Mouse (Mus musculus) heart, postnatal 10 days (tissue): ENCODE data around the gene Mab21l3. TPM values are rescaled to one million over a fixed set of nuclear protein-coding genes. Genes with fewer than 3 reads are reported as not detected.
A peak's percentile ranks its signal among the peaks of the same experiment; 100 is the strongest.
"Not testable (repeated sequence)": the region's sequence is repeated elsewhere in the genome, so short reads cannot be mapped to it uniquely, and the experiment has no call there.

Source experiments
- DNase-seq, 2 experiments: peaks; one replicate each; pipeline ENCODE4 v3.0.0; 2021
- intact Hi-C: fragments of 180-260 bp; cut with DNase I; formaldehyde crosslinking; loops from one replicate; pipeline ENCODE4 v1.15.1; 2025
- total RNA-seq, 2 experiments: library from RNA; stranded (reverse); gene quantifications; 2 replicates each; pipeline ENCODE4 v1.2.3; 2021

The Mab21l3 gene
- total RNA-seq, 2 experiments from 2014 or later: 0.12 TPM; not detected in 1

GRCm38 (mm10) chr3:101842372-101843094 is 6.2 kb downstream of the Mab21l3 start:
- DNase-seq: no peak
- intact Hi-C loops: no loop called here

- DNase-seq: no peak
- intact Hi-C loops: no loop called here
Observed at GRCm38 (mm10) chr3:101839327-101839726, 9.4 kb downstream of the Mab21l3 start.

GRCm38 (mm10) chr3:101836971-101837370 is 11.8 kb downstream of the Mab21l3 start:
- intact Hi-C loops: no loop called here
- no peak for DNase-seq

GRCm38 (mm10) chr3:101836532-101836931 is 12.2 kb downstream of the Mab21l3 start:
- DNase-seq: no peak
- intact Hi-C loops: no loop called here

GRCm38 (mm10) chr3:101836045-101836444 is 12.7 kb downstream of the Mab21l3 start:
- intact Hi-C loops: no loop called here

GRCm38 (mm10) chr3:101831189-101831858 is 17.4 kb downstream of the Mab21l3 start:
- no peak for DNase-seq
- intact Hi-C loops: no loop called here

More at GRCm38 (mm10) chr3:101836045-101836444, 12.7 kb downstream of the Mab21l3 start:
- DNase-seq: peak; percentile 82

- intact Hi-C loops: no loop called here
- DNase-seq: no peak
Observed at GRCm38 (mm10) chr3:101829881-101830616, 18.7 kb downstream of the Mab21l3 start.

GRCm38 (mm10) chr3:101828595-101828994 is 20.2 kb downstream of the Mab21l3 start:
- no peak for DNase-seq
- intact Hi-C loops: no loop called here

- intact Hi-C loops: no loop called here
- DNase-seq: no peak
Observed at GRCm38 (mm10) chr3:101827220-101827715, 21.5 kb downstream of the Mab21l3 start.

GRCm38 (mm10) chr3:101824338-101824737 is 24.4 kb downstream of the Mab21l3 start:
- no peak for DNase-seq
- intact Hi-C loops: no loop called here

- intact Hi-C loops: no loop called here
- no peak for DNase-seq
Observed at GRCm38 (mm10) chr3:101822052-101822451, 26.7 kb downstream of the Mab21l3 start.

- intact Hi-C loops, DNase-seq: not testable (repeated sequence)
Observed at GRCm38 (mm10) chr3:101820708-101821107, 28.1 kb downstream of the Mab21l3 start.

- intact Hi-C loops: no loop called here
- no peak for DNase-seq
Observed at GRCm38 (mm10) chr3:101816006-101816405, 32.8 kb downstream of the Mab21l3 start.

- intact Hi-C loops: loop anchor here (5.0 kb wide), 2 partner anchors 512 to 842 kb away; no protein-coding TSS in a partner anchor
- no peak for DNase-seq
Observed at GRCm38 (mm10) chr3:101814790-101815189, 34.0 kb downstream of the Mab21l3 start.

- intact Hi-C loops: loop anchor here (1.0 to 5.0 kb wide), 4 partner anchors 318 to 840 kb away; partner anchors contain the start of gene Igsf3
- peak; percentile 78 to 84 for DNase-seq
Observed at GRCm38 (mm10) chr3:101812341-101812962, 36.3 kb downstream of the Mab21l3 start.

- intact Hi-C loops: loop anchor here (1.0 to 5.0 kb wide), 4 partner anchors 318 to 840 kb away; partner anchors contain the start of gene Igsf3
- DNase-seq: no peak
Observed at GRCm38 (mm10) chr3:101811931-101812330, 36.8 kb downstream of the Mab21l3 start.

GRCm38 (mm10) chr3:101807646-101808045 is 41.1 kb downstream of the Mab21l3 start:
- no peak for DNase-seq
- intact Hi-C loops: no loop called here

- peak in 1 of 2 experiments; percentile 28 for DNase-seq
Observed at GRCm38 (mm10) chr3:101806941-101807340, 41.8 kb downstream of the Mab21l3 start.

GRCm38 (mm10) chr3:101806149-101806548 is 42.6 kb downstream of the Mab21l3 start:
- intact Hi-C loops: loop anchor here (1.0 kb wide), 1 partner anchor 300 kb away; no protein-coding TSS in a partner anchor
- DNase-seq: peak; percentile 94 to 96

More at GRCm38 (mm10) chr3:101806941-101807340, 41.8 kb downstream of the Mab21l3 start:
- intact Hi-C loops: loop anchor here (1.0 kb wide), 1 partner anchor 301 kb away; no protein-coding TSS in a partner anchor

GRCm38 (mm10) chr3:101805562-101806004 is 43.2 kb downstream of the Mab21l3 start:
- intact Hi-C loops: loop anchor here (1.0 kb wide), 1 partner anchor 299 kb away; no protein-coding TSS in a partner anchor

More at GRCm38 (mm10) chr3:101805562-101806004, 43.2 kb downstream of the Mab21l3 start:
- peak; percentile 76 to 85 for DNase-seq
